Mouse (Mus musculus) adrenal gland, postnatal 4 days (tissue): ENCODE results near the gene Mmp1b. TPM values are rescaled to one million over a fixed set of nuclear protein-coding genes. Genes with fewer than 3 reads are reported as not detected.
"Not testable (repeated sequence)": the region's sequence is repeated elsewhere in the genome, so short reads cannot be mapped to it uniquely, and the experiment has no call there.

Experiments
- DNase-seq, 2 experiments: peaks; one replicate each; pipeline ENCODE4 v3.0.0; 2021 to 2022; ENCODE audit warnings: low spot score in 2 of 2, mixed read lengths in 2 of 2
- long read RNA-seq, 2 experiments: library from polyadenylated mRNA; stranded (forward); transcript quantifications; one replicate each; pipeline ENCODE4 v2.0.0; 2021
- total RNA-seq, 2 experiments: library from RNA; stranded (reverse); gene quantifications; 2 replicates each; pipeline ENCODE4 v1.2.3; 2021

Gene Mmp1b
- not detected for total RNA-seq
- long read RNA-seq, experiment 1 = 0 reads
- long read RNA-seq, experiment 2 = 0 reads

- no peak for DNase-seq
Observed at GRCm38 (mm10) chr9:7387947-7388346, at the start of gene Mmp1b. Gene Mmp1b, minus strand, starts transcription at chr9:7388047.

DNA sequence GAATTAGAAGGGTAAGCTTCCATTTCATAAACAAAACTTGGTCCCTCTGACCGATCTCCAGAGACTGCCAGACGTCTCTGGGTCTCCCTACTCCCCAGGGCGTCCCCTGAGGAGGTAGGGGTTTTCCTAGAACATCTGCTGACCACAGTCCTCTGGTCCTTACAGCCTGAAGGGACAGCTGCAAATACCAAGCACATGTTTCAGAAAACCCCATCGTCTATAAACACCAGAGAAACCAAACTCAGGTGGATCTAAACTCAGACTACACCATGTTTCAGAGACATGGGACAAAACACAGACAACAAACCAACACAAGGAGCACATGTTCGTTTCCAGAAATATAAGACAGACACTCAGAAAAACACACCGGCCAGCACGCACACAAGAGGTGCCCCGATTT, 8.7 kb upstream of the Mmp1b start:
- DNase-seq = not testable (repeated sequence)

GRCm38 (mm10) chr9:7354535-7354934, 33.3 kb downstream of the Mmp1b start:
- no peak for DNase-seq

GRCm38 (mm10) chr9:7345513-7345912, 42.3 kb downstream of the Mmp1b start:
- no peak for DNase-seq

DNA sequence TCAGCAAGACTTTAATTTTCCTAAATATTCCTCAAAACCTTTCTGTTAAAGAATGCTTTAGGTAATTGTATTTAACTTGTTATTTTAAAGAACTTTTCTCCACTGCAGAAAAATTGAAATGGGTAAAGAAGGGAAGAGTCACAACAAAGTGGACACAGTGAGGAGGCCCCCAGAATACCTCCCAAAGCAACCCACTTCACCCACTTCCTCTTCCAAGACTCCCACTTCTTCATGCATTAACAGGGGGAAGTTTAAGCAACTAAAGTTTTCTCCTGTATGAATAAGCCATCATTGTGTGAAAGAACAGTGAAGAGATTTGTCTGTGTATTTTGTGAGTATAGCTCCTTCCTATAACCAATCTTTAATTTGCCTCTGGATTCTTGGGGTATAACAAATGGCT, 43.7 kb downstream of the Mmp1b start, which contains the start of gene Mmp12:
Gene Mmp12 (plus strand): TSS at position 275 of the 400 bp plus-strand sequence.
- no peak for DNase-seq

DNA sequence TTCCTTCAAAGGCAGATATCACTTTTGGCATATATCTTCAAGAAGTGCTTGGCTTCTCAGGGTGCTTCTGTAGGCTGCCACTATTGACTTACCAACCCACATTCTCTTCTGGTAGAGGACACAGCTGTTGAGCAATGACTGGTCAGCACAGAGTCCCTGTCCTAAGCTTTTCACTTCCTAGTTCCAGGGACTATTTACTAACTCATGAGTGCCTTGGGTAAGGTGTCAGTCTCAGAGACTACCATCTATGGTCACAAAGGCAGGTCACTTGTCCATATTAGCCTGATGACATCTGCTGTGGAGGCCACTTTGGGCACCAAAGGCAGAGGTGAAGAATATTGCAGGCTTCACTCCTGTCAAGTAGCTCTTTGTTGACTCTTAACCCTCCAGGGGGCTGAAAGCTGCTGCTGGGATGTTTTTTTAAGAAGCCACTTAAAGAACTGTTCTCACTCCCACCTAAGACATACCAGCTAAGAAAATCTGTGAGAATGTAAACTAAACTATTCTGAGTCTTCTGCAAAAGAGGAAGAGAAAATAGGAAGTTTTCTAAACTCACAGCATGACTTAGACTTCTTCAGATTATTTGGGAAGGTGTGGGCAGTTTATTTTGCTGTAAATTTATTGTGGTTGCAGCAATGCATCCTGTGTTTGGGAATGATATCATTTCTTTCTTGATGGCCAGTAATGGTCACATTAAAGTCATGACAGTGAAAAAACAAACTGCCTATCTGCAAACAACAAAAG, 50.9 kb downstream of the Mmp1b start:
- no peak for DNase-seq

DNA sequence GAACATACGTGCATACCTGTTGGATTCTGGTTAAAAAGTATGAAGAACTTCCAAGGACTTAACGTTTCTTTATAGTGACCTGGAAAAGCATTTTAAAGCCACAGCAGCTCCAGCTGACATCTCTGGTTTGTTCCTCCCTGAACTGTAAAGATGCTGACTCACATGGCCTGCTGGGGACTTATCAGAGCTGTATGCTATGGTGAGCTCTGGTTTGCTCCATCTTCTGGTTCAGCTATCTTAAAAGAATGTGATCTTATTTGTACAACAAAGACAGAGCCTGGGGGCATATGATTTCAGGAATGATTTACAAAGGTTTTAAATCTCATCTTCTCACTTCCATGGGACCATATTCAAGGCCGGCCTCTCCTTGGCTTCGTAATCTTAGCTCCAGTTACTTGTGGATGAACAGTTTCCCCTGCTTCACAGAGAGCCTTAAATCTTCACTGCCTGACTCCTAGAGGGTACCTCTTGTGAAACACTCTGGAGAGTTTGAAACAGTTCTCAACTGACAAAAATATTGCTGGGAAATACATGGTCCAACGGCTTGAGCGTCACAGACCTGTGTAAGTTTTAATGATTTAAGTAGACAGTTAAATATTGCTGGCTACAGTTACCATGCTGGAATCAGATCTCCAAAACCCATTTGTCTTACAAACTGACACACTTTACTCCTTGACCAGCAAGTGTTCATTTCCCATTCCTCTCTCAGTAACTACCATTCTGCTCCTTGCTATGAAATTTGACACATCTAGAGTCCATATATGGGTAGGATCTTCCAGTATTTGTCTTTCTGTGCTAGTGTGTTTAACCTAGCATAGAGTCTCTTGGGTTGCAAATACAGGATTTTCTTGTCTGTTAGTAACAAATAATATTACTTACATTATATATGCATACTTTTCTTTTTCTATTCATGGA, 51.8 kb downstream of the Mmp1b start:
- no peak for DNase-seq

DNA sequence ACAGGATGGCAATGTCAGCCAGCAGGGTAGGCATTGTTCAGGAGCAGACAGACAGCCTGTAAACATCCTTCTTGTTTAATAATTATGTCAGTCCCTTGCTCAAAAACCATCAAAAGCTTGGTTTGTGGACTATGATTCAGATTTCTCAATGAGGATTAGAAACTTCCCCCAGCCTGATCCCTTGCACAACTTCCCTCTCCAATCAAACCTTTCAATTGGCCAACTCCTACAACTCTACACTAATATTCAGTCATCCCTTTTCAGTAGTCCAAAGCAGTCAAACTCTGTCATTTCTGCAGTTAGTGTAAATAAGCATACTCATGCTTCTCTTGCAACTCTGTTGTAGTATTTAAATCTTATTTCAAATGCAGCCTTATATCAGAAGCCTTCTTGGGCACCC, 56.0 kb downstream of the Mmp1b start:
- DNase-seq = no peak

Other genes starting within 250 kb of the Mmp1b start
- gene Dync2h1, start 203.6 kb downstream of the Mmp1b start, total RNA-seq = 10 to 100 TPM; 16.2 to 19.2 TPM
- gene Dcun1d5, start 203.5 kb downstream of the Mmp1b start, total RNA-seq = 10 to 100 TPM; 87.6 to 96.6 TPM
- gene Mmp13, start 115.5 kb downstream of the Mmp1b start, total RNA-seq = under 1 TPM; 0.11 to 0.37 TPM
- under 1 TPM in 1 of 2 experiments, not detected in 1; 0.76 TPM for gene Mmp12, start 43.7 kb downstream of the Mmp1b start, total RNA-seq
- gene Mmp3, start 57.8 kb upstream of the Mmp1b start, total RNA-seq = not detected
- not detected for gene Mmp10, start 114.3 kb upstream of the Mmp1b start, total RNA-seq
- 1 to 10 TPM in 1 of 2 experiments, under 1 TPM in 1; 0.81 to 2.9 TPM for gene Mmp8, start 170.4 kb upstream of the Mmp1b start, total RNA-seq
- under 1 TPM in 1 of 2 experiments, not detected in 1; 0.17 TPM for gene Mmp27, start 183.3 kb upstream of the Mmp1b start, total RNA-seq
- not detected for gene Mmp20, start 240.2 kb upstream of the Mmp1b start, total RNA-seq